Mouse (Mus musculus) skeletal muscle tissue, adult 2 months (tissue): ENCODE measurements around the gene Apoh.
A peak's percentile ranks its signal among the peaks of the same experiment; 100 is the strongest.

Experiments used
- DNase-seq: peaks from one replicate; pipeline ENCODE4 v3.0.0-alpha.2; 2012; ENCODE audit warnings: low read depth, low spot score

Gene Apoh

GRCm38 (mm10) chr11:108342781-108343768 lies at the start of gene Apoh:
Gene Apoh (plus strand): TSS chr11:108343354.
- DNase-seq, result peak; percentile 89

GRCm38 (mm10) chr11:108293843-108294242 lies 49.3 kb upstream of the Apoh start:
- DNase-seq, result no peak

- no peak for DNase-seq
These were observed 48.8 kb upstream of the Apoh start for GRCm38 (mm10) chr11:108294305-108294813.

- no peak for DNase-seq
These were observed 47.8 kb upstream of the Apoh start for GRCm38 (mm10) chr11:108295373-108295772.

- DNase-seq, result no peak
These were observed 45.2 kb upstream of the Apoh start for GRCm38 (mm10) chr11:108297956-108298355.

GRCm38 (mm10) chr11:108299913-108300312 lies 43.2 kb upstream of the Apoh start:
- DNase-seq, result peak; percentile 34

- DNase-seq, result no peak
These were observed 42.7 kb upstream of the Apoh start for GRCm38 (mm10) chr11:108300443-108300842.

GRCm38 (mm10) chr11:108301036-108301435 lies 42.1 kb upstream of the Apoh start:
- peak; percentile 87 for DNase-seq

- DNase-seq, result peak; percentile 74
These were observed 41.2 kb upstream of the Apoh start for GRCm38 (mm10) chr11:108301796-108302490.

GRCm38 (mm10) chr11:108303787-108304186 lies 39.4 kb upstream of the Apoh start:
- no peak for DNase-seq

GRCm38 (mm10) chr11:108307258-108307657 lies 35.9 kb upstream of the Apoh start:
- no peak for DNase-seq

GRCm38 (mm10) chr11:108308253-108308652 lies 34.9 kb upstream of the Apoh start:
- DNase-seq, result no peak

- no peak for DNase-seq
These were observed 33.4 kb upstream of the Apoh start for GRCm38 (mm10) chr11:108309791-108310190.

GRCm38 (mm10) chr11:108311912-108312311 lies 31.2 kb upstream of the Apoh start:
- no peak for DNase-seq

- no peak for DNase-seq
These were observed 30.6 kb upstream of the Apoh start for GRCm38 (mm10) chr11:108312516-108312915.

GRCm38 (mm10) chr11:108315736-108316135 lies 27.4 kb upstream of the Apoh start:
- DNase-seq, result no peak

GRCm38 (mm10) chr11:108317878-108318277 lies 25.3 kb upstream of the Apoh start:
- DNase-seq, result no peak

GRCm38 (mm10) chr11:108319162-108319561 lies 24.0 kb upstream of the Apoh start:
- no peak for DNase-seq

GRCm38 (mm10) chr11:108320561-108320960 lies 22.6 kb upstream of the Apoh start:
- DNase-seq, result no peak

GRCm38 (mm10) chr11:108322156-108322555 lies 21.0 kb upstream of the Apoh start:
- DNase-seq, result no peak

GRCm38 (mm10) chr11:108325943-108326342 lies 17.2 kb upstream of the Apoh start:
- DNase-seq, result no peak

GRCm38 (mm10) chr11:108330818-108331217 lies 12.3 kb upstream of the Apoh start:
- no peak for DNase-seq
